Mouse (Mus musculus) liver, adult (tissue): ENCODE data around the gene Gm49378.

Experiments used
- GATA4 ChIP-seq: IDR thresholded peaks from 2 replicates; pipeline ENCODE4 v1.6.1; 2014; ENCODE audit warnings: mild to moderate bottlenecking, low read length; ENCODE audit not compliant: insufficient replicate concordance

Gene Gm49378

DNA sequence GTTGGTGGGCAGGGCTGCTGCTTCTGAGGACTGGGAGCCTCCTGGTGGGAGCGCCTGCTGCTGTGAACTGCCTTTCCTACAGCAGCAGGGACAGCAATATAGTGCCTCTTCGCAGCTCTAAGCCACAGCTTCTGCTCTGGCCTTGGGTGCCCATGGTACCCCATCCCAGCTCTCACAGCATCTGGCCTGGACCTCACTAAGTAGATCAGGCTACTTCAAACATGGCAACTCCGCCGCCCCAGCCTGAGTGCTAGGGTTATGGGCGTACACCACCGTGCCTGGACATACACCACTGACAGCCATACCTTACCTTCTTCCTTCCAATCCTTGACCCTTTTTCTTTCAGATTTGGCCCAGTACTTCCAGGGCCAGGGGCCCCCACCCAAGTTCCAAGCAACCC, 29.4 kb downstream of the Gm49378 start:
- no peak for TF ChIP-seq GATA4

DNA sequence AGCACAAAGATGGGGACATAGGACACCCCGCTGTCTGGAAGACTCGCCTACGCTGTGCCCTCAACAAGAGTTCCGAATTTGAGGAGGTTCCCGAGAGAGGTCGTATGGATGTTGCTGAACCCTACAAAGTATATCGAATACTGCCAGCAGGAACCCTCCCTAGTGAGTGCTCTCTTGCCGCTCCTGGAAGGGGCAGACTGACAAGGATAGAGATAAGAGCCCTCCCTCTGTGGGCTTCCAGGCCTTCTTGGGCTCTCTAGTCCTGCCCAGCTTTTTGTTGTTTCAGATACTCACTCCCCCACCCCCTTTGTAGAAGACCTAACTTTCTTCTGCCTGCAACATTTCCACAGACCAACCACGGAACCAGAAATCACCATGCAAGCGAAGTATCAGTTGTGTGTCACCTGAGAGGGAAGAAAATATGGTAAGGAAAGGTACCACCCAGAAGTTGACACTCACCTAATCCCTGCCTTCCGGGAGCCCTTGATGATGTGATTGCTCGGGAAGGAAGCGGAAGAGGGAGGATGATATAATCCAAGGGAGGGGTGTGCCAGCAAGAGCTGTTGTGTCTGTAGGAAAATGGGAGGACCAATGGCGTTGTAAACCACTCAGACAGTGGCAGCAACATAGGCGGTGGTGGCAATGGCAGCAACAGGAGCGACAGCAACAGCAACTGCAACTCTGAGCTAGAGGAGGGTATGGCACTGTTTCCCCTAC, 31.8 kb downstream of the Gm49378 start:
- no peak for TF ChIP-seq GATA4

DNA sequence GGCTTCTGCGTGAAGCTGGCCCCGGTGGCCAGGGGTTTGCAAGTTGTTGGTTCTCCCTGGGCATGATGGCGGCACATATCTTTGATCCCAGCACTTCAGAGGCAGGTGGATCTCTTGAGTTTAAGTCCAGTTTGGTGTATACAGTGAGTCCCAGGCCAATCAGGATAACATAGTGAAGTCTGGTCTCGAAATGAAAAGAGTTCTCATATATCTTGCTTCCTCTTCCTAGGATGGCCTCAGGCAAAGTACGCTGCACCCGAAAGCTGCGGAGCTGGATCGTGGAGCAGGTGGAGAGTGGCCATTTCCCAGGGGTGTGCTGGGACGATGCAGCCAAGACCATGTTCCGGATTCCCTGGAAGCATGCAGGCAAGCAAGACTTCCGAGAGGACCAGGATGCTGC, 32.9 kb downstream of the Gm49378 start:
- TF ChIP-seq GATA4 = no peak

DNA sequence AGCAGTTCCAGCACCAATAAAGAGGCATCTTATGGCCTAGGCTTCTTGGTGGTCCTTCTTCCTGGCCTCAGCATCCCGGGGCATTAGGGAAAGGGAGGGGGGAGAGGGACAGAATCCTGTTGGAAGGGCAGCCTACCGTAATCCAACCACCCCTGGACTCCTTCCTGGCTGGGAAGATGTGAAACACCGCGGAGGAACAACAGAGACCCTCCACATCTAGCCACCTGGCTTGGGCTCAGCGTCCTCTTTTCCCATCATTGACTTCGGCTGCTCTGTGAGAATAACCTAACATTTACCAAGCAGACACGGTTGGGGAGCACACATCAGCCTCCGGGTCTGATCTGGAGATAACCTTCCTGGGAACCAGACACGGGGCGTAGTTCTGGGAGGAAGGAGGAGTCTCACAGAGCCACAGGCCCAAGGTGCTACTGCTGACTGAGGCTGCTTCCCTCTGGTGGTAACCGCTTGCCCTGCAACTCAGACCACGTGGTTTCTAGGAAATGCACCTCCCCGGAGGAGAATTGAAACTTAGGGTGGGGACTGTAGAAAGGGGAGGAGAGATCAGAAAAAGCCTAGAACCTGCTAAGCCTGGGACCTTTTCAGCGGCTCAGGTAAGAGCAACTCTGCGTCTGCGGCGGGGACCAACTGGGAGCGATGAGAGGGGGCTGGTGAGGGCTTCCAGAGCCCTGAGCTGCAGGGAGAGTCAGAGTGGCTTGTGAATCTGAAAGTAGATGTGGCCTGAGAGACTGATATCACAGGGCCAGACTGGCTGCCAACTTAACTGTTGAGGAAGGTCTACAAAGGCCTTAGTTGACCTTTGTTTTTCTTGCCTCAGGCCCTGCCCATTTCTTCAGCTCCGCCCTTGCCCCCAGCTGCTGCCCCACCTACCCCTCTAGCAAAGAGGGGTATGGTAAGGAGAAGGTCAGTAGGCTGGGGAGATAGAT, 33.8 kb downstream of the Gm49378 start:
- peak; percentile 93 for TF ChIP-seq GATA4

DNA sequence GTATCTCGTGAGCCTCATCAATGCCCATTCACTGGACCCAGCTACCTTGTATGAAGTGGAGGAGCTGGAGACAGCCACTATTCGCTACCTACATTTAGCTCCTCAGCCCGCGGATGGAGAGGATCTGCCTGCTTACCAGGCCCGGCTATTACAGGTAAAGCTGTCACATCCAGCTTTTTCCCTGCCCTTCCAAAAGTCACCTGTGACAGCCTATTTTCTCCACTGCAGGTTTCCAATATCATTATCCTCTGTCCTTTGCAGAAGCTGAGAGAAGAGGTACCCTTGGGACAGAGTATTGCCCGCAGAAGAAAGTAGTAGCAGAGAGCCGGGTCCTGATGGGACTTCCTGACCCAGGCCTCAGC, 34.4 kb downstream of the Gm49378 start, which contains the start of gene Irf9:
Irf9 (plus strand) TSS at position 301 of the 362 bp plus-strand sequence.
- no peak for TF ChIP-seq GATA4

DNA sequence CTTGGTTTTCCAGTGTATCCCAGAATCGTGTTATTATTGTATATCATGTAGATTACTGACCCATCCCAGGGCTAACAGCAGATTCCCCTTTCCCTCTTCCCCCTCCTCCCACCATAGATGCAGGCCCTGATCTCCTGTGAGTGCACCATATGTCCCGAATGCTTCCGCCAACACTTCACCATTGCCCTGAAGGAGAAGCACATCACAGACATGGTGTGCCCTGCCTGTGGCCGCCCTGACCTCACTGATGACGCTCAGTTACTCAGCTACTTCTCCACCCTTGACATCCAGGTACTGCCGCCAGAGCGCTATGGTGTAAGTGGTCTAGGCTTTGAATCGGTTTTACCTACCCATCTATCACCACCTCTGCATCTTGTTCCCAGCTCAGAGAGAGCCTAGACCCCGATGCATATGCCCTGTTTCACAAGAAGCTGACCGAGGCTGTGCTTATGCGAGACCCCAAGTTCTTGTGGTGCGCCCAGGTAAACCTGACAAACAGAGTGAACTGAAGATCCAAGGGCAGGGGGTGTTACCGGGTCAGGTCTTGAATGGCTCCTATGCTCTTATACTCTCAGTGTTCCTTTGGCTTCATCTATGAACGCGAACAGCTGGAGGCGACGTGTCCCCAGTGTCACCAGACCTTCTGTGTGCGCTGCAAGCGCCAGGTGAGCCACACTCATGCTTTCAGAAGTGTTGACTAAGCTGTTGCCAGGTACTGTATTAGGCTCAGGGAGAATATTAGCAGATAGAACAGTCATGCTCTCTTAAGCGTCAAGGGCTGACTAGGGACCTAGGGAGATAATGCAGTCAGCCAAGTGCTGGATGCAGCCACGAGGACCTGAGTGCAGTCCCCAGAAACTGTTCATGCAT, 38.9 kb downstream of the Gm49378 start:
- no peak for TF ChIP-seq GATA4

DNA sequence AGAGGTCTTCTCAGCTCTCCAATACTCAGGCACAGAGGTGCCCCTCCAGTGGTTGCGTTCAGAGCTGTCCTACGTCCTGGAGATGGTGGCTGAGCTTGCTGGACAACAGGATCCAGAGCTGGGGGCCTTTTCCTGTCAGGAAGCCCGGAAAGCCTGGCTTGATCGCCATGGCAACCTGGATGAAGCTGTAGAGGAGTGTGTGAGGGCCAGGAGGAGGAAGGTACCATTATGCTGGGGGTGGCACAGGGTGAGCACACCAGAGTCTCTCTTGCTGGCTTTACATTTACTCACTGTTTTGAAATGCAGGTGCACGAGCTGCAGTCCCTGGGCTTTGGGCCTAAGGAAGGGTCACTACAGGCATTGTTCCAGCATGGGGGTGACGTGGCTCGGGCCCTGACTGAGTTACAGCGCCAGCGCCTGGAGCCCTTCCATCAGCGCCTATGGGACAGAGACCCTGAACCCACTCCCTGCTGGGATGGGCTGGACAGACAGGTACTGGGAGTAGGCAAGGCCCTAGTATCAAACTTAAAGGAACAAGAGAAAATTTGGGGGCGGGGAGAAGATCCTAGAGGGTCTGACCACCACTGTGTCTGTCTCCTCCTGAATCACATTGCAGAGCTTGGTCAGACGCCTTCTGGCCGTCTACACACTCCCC, 41.5 kb downstream of the Gm49378 start:
- TF ChIP-seq GATA4 = no peak

DNA sequence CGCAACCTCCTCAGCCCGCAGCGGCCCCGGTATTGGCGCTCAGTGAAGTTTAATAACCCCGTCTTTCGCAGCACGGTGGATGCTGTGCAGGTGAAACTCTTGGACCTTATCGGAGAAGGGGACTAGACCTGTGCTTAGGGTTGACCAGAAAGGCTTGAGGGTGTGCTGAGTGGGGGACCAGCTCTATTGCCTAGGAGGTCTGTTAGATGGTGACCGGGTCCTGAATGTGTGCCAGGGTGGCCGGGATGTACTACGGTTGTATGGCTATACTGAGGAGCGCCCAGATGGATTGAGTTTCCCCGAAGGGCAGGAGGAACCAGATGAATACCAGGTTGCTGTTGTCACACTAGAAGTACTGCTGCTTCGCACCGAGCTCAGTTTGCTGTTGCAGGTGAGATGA, 45.5 kb downstream of the Gm49378 start:
- TF ChIP-seq GATA4 = no peak

DNA sequence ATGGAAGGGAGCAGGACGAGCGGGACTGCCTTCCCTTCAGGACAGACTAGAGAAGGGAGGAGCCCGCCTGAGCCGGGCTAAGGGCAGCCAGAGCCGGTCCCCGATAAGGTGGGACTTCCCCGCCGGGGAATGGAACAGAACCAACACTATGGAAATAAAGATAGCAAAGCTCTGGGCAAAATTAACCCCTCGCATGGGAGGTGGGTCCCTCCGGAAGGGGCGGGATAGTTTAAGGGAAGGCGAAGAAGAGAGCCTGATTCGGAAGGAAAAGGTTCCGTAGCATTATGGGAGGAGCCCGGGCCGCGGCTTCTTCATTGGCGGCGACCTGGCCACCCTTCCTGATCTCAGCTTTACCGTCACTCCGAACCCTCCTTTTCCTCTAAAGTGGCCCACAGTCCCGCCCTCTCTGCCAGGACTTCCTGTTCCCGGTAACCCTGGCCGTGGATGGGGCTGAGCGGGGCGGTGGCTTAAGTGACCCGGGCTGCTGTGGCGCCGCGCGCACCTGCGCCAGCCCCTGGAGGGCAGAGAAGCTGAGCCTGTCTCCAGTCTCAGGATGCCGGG, 46.3 kb downstream of the Gm49378 start, which contains the start of gene Rnf31:
Rnf31 (plus strand) TSS at position 378 of the 561 bp plus-strand sequence.
- peak; percentile 14; the same call in 1 of the 2 replicates for TF ChIP-seq GATA4

DNA sequence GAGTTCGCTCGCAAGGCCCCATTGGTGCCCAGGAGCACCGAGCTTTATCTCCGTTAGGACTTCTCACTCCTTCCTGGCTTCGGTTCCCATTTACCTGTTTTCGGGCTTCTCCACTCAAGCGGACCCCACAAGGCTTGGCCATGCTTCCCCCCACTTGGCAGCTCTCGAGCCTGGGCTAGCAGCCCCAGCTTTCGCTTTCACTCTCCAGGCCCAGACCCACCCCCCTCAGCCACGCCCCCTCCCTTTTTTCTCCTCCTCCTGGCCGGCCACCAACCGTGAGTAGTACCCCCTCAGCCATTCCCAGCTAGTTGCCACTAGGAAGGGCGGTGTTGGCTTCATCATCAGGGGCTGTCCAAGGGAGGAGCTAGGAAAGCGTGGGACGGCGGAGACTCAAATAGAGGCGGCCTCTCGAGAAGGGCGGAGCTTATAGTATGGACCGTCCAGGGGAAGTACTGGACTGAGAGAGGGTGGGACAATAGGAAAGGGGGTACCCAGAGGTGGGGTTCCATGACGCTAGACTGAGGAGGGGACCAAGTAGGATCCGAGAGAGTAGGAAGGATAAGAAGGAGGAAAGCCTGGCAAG, 46.9 kb downstream of the Gm49378 start, which contains the start of gene Psme2:
Psme2 (minus strand) TSS at position 366 of the 583 bp plus-strand sequence.
- no peak for TF ChIP-seq GATA4

DNA sequence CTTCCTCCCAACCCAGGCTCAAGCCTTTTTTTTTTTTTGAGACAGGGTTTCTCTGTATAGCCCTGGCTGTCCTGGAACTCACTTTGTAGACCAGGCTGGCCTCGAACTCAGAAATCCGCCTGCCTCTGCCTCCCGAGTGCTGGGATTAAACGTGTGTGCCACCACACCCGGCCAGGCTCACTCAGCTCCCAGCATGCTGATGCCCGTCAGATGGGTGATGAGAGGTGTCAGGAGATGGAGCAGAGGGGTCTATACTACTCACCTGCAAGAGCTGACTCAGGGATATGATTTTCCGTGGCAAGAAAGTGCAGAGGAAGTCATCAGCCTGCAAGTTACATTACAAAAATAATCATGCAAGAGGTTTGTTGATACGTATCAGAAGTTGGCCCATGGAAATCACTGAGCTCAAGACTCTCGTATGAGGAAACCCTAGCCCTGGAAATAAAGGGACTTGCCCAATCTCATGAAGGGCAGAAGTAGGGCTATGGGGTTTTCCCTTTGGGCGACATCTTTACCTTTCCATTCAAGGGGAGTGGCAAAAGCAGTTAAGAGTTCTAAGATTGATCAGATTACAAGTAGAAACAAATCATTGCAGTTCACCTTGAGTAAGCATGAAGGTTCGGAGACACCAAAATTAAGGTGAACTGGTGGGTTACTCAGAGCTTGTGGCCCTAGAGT, 47.8 kb downstream of the Gm49378 start:
- TF ChIP-seq GATA4 = no peak

DNA sequence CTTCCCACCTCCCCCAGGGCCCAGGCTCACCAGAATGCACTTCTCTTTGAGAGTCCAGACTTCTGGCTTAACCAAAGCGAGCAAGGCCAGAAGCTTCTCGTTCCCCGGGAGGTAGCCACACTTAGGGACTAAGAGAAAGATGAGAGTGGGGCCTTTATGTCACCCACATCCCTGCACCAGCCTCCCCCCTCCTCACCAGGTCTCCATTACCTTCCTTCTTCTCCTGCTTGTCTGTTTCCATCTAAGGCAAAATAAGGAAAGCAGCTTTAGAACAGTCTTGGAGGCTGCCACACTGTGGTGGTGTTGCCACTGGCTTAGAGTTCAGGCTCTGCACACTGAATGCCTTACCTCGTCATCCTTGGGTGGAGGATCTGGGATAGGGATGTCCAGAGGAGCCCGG, 48.4 kb downstream of the Gm49378 start:
- TF ChIP-seq GATA4 = no peak

DNA sequence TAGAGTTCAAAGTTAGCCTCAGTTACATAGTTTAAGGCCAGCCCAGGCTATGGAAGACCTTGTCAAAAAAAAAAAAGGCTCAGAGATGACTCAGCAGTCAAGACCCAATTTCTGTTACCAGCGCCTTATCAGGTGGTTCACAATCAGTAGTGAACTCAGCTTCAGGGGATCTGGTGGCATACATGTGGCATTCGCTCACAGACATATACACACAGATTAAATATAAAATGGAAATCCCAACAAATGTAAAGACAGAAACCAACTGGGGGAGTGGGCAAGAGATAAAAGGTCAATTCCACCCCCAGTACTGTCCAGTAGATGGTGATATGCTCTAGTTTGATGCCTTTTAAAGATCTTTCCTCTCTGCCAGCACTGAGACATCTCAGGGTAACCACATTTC, 51.5 kb downstream of the Gm49378 start:
- no peak for TF ChIP-seq GATA4

DNA sequence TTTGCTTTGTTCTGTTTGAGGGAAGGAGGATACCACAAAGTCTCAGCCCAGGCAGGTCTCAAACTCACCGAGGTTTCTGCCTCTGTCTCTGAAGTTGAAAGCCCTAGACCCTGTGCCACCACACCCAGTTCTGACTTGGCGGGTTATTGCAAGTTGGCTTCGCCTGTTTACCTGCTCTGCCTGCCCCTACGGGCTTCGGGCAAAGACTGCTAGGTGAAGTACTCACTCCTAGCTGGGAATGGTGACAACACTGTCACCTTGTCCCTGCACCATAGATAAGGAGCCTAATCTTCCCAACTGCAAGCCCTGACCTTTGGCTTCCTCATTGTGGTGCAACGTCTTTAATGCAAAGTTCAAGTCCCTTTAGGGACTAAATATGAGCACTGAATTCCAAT, 52.1 kb downstream of the Gm49378 start:
- TF ChIP-seq GATA4 = peak; percentile 77; the same call in 1 of the 2 replicates
